Mouse (Mus musculus) limb, embryonic 13.5 days (tissue): ENCODE data around the gene Tedc2. TPM values are rescaled to one million over a fixed set of nuclear protein-coding genes. Genes with fewer than 3 reads are reported as not detected.
A peak's percentile ranks its signal among the peaks of the same experiment; 100 is the strongest.

ENCODE experiments used
- ATAC-seq: fragments of 200-750 bp; cut with Nextera tagmentation; 2 replicates; pipeline ENCODE4 v1.8.0; 2017; ENCODE audit warnings: low read depth, moderate number of reproducible peaks, moderate TSS enrichment; ENCODE audit not compliant: low FRiP score
- H3K27ac ChIP-seq: fragments of 300-500 bp; sonication (generic); 2 replicates; pipeline ENCODE4 v1.5.1; 2015; ENCODE audit warnings: inconsistent platforms, mild to moderate bottlenecking, moderate library complexity
- H3K27me3 ChIP-seq: fragments of 300-500 bp; sonication (generic); 2 replicates; pipeline ENCODE4 v1.6.1; 2015; ENCODE audit warnings: mild to moderate bottlenecking, inconsistent platforms
- H3K36me3 ChIP-seq: fragments of 300-500 bp; sonication (generic); 2 replicates; pipeline ENCODE4 v1.6.1; 2015; ENCODE audit warnings: inconsistent platforms, mild to moderate bottlenecking, moderate library complexity
- H3K4me1 ChIP-seq: fragments of 300-500 bp; sonication (generic); 2 replicates; pipeline ENCODE4 v1.6.1; 2015; ENCODE audit warnings: inconsistent platforms
- H3K4me2 ChIP-seq: fragments of 300-500 bp; sonication (generic); replicated peaks from 2 replicates; pipeline ENCODE4 v1.6.1; 2015; ENCODE audit warnings: inconsistent platforms, mild to moderate bottlenecking, moderate library complexity
- H3K4me3 ChIP-seq: fragments of 300-500 bp; sonication (generic); 2 replicates; pipeline ENCODE4 v1.5.1; 2015; ENCODE audit warnings: moderate library complexity, mild to moderate bottlenecking, inconsistent platforms
- H3K9ac ChIP-seq: fragments of 300-500 bp; sonication (generic); 2 replicates; pipeline ENCODE4 v1.6.1; 2015; ENCODE audit warnings: mild to moderate bottlenecking, inconsistent platforms
- H3K9me3 ChIP-seq: fragments of 300-500 bp; sonication (generic); 2 replicates; pipeline ENCODE4 v1.6.1; 2016; ENCODE audit warnings: inconsistent platforms
- WGBS: fragments of 180-500 bp; shearing (Covaris S2); methylation state at CpG from one replicate; pipeline ENCODE4 v1.1.7; 2015; 5-methylcytosine and 5-hydroxymethylcytosine counted together
- microRNA-seq: library from miRNA; unstranded; fragments of <30 nt; microRNA quantifications from one replicate; pipeline ENCODE4, GENCODE M21; 2016
- polyA plus RNA-seq: library from polyadenylated mRNA; unstranded; fragments of >200 nt; fragmentation: Nextera tagmentation; extraction: Ambion mirVana; gene quantifications from 2 replicates; pipeline ENCODE4 v1.2.1, GENCODE M21; 2015

The Tedc2 gene
- polyA plus RNA-seq, 1 experiment from 2014 or later, result 16.3 TPM

GRCm38 (mm10) chr17:24174259-24174658 is 46.4 kb downstream of the Tedc2 start:
- H3K36me3 ChIP-seq, result no peaks in the 10 kb centered on the region
- H3K4me1 ChIP-seq, result peaks cover 7% of the 10 kb centered on the region
- WGBS, result 72% methylated on average over 3 of the region's 3 CpGs
- H3K27me3 ChIP-seq, result no peaks in the 10 kb centered on the region
- H3K4me3 ChIP-seq, result no peak overlapping the region
- H3K27ac ChIP-seq, result no peak overlapping the region
- H3K9me3 ChIP-seq, result no peaks in the 10 kb centered on the region
- no peak overlapping the region; the same call in 1 of the 2 replicates for H3K9ac ChIP-seq
- no peak for ATAC-seq
- no peak overlapping the region for H3K4me2 ChIP-seq

GRCm38 (mm10) chr17:24173423-24173822 is 47.2 kb downstream of the Tedc2 start:
- no peak overlapping the region for H3K9ac ChIP-seq
- H3K4me3 ChIP-seq, result no peak overlapping the region
- no peaks in the 10 kb centered on the region for H3K36me3 ChIP-seq
- no peak overlapping the region for H3K4me2 ChIP-seq
- H3K27ac ChIP-seq, result no peak overlapping the region
- no peak for ATAC-seq
- peaks cover 7% of the 10 kb centered on the region for H3K4me1 ChIP-seq
- H3K9me3 ChIP-seq, result no peaks in the 10 kb centered on the region
- no peaks in the 10 kb centered on the region for H3K27me3 ChIP-seq
- 5% methylated on average over 3 of the region's 3 CpGs for WGBS

- no peak overlapping the region for H3K4me2 ChIP-seq
- no peak overlapping the region for H3K27ac ChIP-seq
- peaks cover 24% of the 10 kb centered on the region for H3K4me1 ChIP-seq
- 82% methylated on average over 4 of the region's 4 CpGs for WGBS
- no peaks in the 10 kb centered on the region for H3K9me3 ChIP-seq
- no peak overlapping the region for H3K4me3 ChIP-seq
- H3K36me3 ChIP-seq, result peaks cover 13% of the 10 kb centered on the region
- no peaks in the 10 kb centered on the region for H3K27me3 ChIP-seq
- no peak for ATAC-seq
- H3K9ac ChIP-seq, result no peak overlapping the region
Observed at GRCm38 (mm10) chr17:24171738-24172137, 48.9 kb downstream of the Tedc2 start.

DNA sequence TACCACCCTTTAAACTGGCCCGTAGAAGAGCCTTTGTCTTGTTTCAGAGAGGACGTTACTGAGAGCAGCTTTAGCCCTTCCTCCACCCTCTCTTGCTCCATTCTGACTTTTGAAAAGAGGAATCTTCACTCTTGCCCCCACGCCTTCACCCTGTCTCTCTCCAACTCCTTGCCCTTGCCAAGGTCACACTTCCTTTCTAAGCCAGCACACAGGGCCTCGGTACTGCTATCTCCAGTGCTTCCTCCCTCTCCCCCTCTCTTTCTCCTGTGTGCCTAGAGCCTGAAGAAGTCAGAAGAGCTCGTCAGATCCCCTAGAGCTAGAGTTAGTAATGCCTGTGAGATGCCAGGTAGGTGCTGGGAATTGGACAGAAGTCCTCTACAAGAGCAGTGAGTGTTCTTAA is 49.9 kb downstream of the Tedc2 start:
- H3K4me3 ChIP-seq, result no peak overlapping the region
- ATAC-seq, result no peak
- 86% methylated on average over 5 of the region's 5 CpGs for WGBS
- peaks cover 18% of the 10 kb centered on the region for H3K36me3 ChIP-seq
- H3K27me3 ChIP-seq, result no peaks in the 10 kb centered on the region
- no peaks in the 10 kb centered on the region for H3K9me3 ChIP-seq
- H3K9ac ChIP-seq, result no peak overlapping the region
- H3K27ac ChIP-seq, result no peak overlapping the region
- no peak overlapping the region for H3K4me2 ChIP-seq
- peaks cover 27% of the 10 kb centered on the region for H3K4me1 ChIP-seq

DNA sequence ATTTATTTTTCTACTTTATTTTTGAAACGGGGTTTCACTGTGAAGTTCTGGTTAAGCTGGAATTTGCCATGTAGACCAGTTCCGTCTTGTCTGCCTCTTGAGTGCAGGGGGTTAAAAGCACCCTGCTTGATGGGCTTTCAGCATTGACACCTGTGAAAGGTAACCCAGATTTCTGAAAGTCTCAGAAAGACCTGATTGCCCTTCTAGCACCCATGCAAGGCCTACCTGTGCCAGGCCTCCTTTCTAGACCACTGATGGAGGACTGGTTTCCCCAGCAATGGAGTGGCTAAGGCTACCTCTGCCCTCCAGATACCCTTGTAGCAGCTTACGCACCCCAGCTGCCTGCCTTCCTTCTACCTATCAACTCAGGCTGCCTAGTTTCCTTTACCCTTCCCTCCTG is 50.5 kb downstream of the Tedc2 start:
- Histone ChIP-seq H3K9ac (peak overlapping the region; percentile 90), H3K27me3 (no peaks in the 10 kb centered on the region), H3K4me3 (peak overlapping the region; percentile 93), H3K36me3 (peaks cover 23% of the 10 kb centered on the region), H3K9me3 (no peaks in the 10 kb centered on the region), H3K4me1 (peaks cover 31% of the 10 kb centered on the region), H3K27ac (peak overlapping the region; percentile 91; the same call in 1 of the 2 replicates), H3K4me2 (peak overlapping the region; percentile 94)
- no peak for ATAC-seq
- 70% methylated on average over 3 of the region's 3 CpGs for WGBS

DNA sequence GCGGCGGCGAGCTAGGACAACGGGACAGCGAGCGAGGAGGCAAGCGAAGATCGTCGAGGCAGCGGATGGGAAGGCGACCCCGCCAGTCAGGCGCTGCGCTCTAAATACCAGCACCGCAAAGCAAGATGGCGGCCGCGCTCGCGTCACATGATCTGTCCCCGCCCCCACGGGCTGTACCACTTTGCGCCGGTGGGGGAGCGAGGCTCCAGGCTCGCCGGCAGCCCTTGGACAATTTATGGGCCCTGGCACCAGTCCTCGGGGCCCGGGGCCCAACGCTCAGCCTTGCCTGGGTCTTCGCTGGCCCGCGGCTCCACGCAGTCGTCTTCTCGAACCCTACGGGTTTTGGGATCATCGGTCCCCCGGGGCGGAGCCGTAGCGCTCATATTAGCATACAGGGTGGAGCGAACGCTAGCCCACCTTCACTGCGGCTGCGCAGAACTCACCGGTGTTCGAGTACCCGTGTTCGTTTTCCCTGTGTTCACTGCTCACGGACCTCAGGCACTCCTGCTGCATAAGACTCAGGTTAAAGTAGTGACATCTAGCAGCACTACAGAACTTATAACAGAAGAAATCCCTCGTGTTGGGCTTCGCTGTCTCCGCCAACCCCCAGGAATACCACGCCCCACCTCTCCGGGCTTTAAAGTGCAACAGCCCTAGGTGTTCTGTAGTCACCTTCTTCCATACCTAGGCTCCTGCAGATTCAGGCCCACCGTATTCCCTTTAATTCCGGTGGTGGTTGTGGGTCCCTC is 51.2 kb downstream of the Tedc2 start, which contains the start of gene Atp6v0c:
Atp6v0c (minus strand) TSS at position 386 of the 749 bp plus-strand sequence.
- Histone ChIP-seq H3K9me3 (no peaks in the 10 kb centered on the region), H3K27ac (peak within 1 kb of the TSS; percentile 91), H3K27me3 (no peaks in the 10 kb centered on the region), H3K4me1 (peaks cover 36% of the 10 kb centered on the region), H3K36me3 (peaks cover 29% of the 10 kb centered on the region), H3K9ac (peak within 1 kb of the TSS; percentile 90), H3K4me2 (peak within 1 kb of the TSS; percentile 94), H3K4me3 (peak within 1 kb of the TSS; percentile 93)
- under 1% methylated on average over 58 of the region's 58 CpGs for WGBS
- peak; percentile 91 for ATAC-seq

DNA sequence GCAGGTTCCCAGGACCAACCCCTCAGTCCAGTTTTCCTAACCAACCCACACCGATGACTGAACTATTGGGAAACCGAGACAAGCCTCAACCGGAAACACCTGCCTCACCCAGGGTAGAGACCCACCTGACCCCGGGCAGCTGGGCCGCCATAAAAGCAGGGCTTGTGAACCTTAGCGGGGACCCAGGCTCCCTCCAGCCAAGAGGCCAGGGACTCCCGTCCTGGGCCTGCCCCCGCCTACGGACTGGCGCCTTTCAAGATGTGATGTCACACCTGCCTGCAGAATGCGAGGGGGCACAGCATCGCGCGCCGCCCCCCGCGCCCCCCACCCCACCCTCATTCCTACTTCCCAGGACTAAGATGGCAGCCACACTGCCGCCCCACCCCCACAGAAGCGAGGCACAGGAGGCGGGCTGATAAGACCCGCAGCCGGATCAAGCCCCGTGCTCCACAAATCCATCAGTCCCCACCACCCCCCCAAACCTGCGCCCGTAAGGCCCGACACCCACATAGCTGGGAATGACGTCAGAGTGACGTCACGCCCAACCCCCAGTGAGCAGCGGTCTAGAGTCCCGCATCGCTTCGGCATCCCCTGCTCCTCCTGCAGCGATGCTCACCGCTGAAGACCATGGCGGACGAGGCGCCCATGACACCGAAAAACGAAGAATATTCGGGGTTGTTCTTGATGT is 51.9 kb downstream of the Tedc2 start:
- WGBS, result 2% methylated on average over 41 of the region's 41 CpGs
- H3K36me3 ChIP-seq, result peaks cover 29% of the 10 kb centered on the region
- peak overlapping the region; percentile 90 for H3K9ac ChIP-seq
- H3K4me3 ChIP-seq, result peak overlapping the region; percentile 93
- ATAC-seq, result peak; percentile 60
- H3K4me1 ChIP-seq, result peaks cover 36% of the 10 kb centered on the region
- H3K4me2 ChIP-seq, result peak overlapping the region; percentile 94
- no peaks in the 10 kb centered on the region for H3K9me3 ChIP-seq
- no peaks in the 10 kb centered on the region for H3K27me3 ChIP-seq
- H3K27ac ChIP-seq, result peak overlapping the region; percentile 91

DNA sequence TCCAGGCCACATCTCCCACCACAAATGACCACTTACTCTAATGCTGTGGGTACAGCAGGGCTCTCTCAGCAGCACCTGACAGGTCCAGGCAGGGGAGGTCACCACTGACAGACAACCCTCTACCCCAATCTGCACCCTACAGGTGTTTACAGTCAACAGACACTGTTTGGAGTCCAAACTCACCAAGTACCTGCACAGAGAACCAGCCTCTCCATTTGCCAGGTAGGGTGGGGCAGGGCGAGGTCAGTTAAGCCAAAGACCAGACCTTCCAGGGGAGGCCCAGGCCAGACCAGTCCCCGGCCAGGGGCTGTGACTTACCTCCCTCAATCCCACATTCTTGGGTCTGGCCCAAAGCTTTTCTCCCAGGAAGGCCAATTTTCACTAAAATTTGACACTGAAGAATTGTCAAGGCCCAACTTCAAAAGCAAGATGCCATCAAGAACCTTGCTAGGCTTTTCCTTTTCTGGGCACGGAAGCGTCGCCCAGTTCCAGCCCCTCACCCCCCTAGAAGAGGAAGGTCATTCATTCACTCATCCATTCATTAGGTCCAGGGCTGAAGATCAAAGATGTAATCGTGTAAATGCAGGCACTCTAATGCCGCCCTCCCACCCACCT is 52.7 kb downstream of the Tedc2 start:
- H3K27ac ChIP-seq, result peak overlapping the region; percentile 91
- no peaks in the 10 kb centered on the region for H3K27me3 ChIP-seq
- WGBS, result 58% methylated on average over 7 of the region's 7 CpGs
- H3K4me2 ChIP-seq, result peak overlapping the region; percentile 94
- H3K4me3 ChIP-seq, result peak overlapping the region; percentile 93
- no peaks in the 10 kb centered on the region for H3K9me3 ChIP-seq
- H3K9ac ChIP-seq, result peak overlapping the region; percentile 90
- no peak for ATAC-seq
- H3K4me1 ChIP-seq, result peaks cover 38% of the 10 kb centered on the region
- peaks cover 29% of the 10 kb centered on the region for H3K36me3 ChIP-seq

- Histone ChIP-seq H3K36me3 (peaks cover 29% of the 10 kb centered on the region), H3K9me3 (no peaks in the 10 kb centered on the region), H3K4me3 (peak overlapping the region; percentile 93; the same call in 1 of the 2 replicates), H3K4me1 (peaks cover 45% of the 10 kb centered on the region), H3K27ac (no peak overlapping the region), H3K9ac (peak overlapping the region; percentile 90; the same call in 1 of the 2 replicates), H3K4me2 (peak overlapping the region; percentile 94), H3K27me3 (no peaks in the 10 kb centered on the region)
- ATAC-seq, result no peak
- WGBS, result 88% methylated on average over 6 of the region's 6 CpGs
Observed at GRCm38 (mm10) chr17:24167120-24167519, 53.5 kb downstream of the Tedc2 start.

Small RNA genes within 50 kb of the gene (microRNA-seq; reads per million reads assigned to microRNA genes)
- gene Mir5134, result 1.4 reads per million
- 0.52 reads per million for gene Mir6965

Other genes with a start within 250 kb of the Tedc2 start
- not detected in 2 replicates for gene Prss30, start 240.3 kb downstream of the Tedc2 start, polyA plus RNA-seq
- gene Prss22, start 222.8 kb downstream of the Tedc2 start, polyA plus RNA-seq, result 0.47 and 0.60 TPM in 2 replicates
- gene Prss27, start 182.7 kb downstream of the Tedc2 start, polyA plus RNA-seq, result 0.52 and 0.55 TPM in 2 replicates
- 75.7 and 77.4 TPM in 2 replicates for gene Kctd5, start 147.4 kb downstream of the Tedc2 start, polyA plus RNA-seq
- gene Pdpk1, start 69.9 kb downstream of the Tedc2 start, polyA plus RNA-seq, result 37.9 and 38.2 TPM in 2 replicates
- 36.9 and 38.1 TPM in 2 replicates for gene Amdhd2, start 57.1 kb downstream of the Tedc2 start, polyA plus RNA-seq
- 446 and 468 TPM in 2 replicates for gene Atp6v0c, start 51.1 kb downstream of the Tedc2 start, polyA plus RNA-seq
- gene Tbc1d24, start 15.3 kb downstream of the Tedc2 start, polyA plus RNA-seq, result 9.1 and 10.2 TPM in 2 replicates
- gene Ntn3, start 11.3 kb downstream of the Tedc2 start, polyA plus RNA-seq, result 14.5 and 14.9 TPM in 2 replicates
- gene Ccnf, start 30.6 kb upstream of the Tedc2 start, polyA plus RNA-seq, result 65.4 and 67.0 TPM in 2 replicates
- not detected in 2 replicates for gene Abca17, start 130.2 kb upstream of the Tedc2 start, polyA plus RNA-seq
- gene Abca3, start 131.1 kb upstream of the Tedc2 start, polyA plus RNA-seq, result 5.6 and 6.6 TPM in 2 replicates
- 322 TPM in 2 replicates for gene Rnps1, start 193.7 kb upstream of the Tedc2 start, polyA plus RNA-seq
- gene Eci1, start 205.8 kb upstream of the Tedc2 start, polyA plus RNA-seq, result 85.0 and 87.3 TPM in 2 replicates
- 2.7 and 3.9 TPM in 2 replicates for gene Dnase1l2, start 222.3 kb upstream of the Tedc2 start, polyA plus RNA-seq
- gene E4f1, start 249.5 kb upstream of the Tedc2 start, polyA plus RNA-seq, result 38.3 and 45.7 TPM in 2 replicates
- gene Pgp, start 249.5 kb upstream of the Tedc2 start, polyA plus RNA-seq, result 50.2 and 51.3 TPM in 2 replicates